Comparison of ENCODE assay signal across 14 mouse cellular contexts in the genomic region with DNA sequence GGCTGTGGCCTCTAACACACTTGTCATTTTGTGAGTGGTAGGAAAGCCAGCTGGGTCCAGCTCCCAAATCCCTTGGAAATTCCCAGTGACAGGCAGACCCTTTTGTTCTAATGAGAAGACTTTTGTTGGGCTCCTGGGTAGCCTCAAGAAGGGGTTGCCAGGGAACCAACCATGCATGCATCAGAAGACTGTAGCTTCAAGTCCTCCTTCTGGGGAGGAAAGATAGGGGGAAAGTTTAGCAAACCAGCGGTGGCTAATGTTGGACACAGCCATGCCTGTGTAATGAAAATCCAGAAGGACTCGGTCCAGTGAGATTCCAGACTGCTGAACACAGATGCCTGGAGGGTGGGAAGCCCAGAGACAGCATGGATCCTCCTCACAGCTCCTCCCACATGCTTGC.
DNase-seq lines count a peak whose midpoint lies in the region; ATAC-seq lines count a peak whose summit lies in the region.
"Had no signal": no experiment of that assay in that cellular context is flagged by ENCODE, and none has a peak within 500 bp of the region (broad histone marks: within the 10 kb centered on the region; RNA-seq: fewer than 3 reads in every experiment).

No protein-coding gene starts in this region.

- DNase-seq in cerebellum, postnatal 10 days = peak; percentile 19 to 47
- DNase-seq in cerebellum, adult 18-20 months = no peak
- DNase-seq in Muller cell, postnatal 12 days (ENCODE audit: inconsistent ontology term) = peak; percentile 5
- peak; percentile 14 to 30 for DNase-seq in layer of hippocampus, postnatal 10 days (ENCODE audit: low spot score in 2 of 2)
- DNase-seq in adrenal gland, postnatal 10 days = no peak
- no peak for DNase-seq in thymus, postnatal 36 days
- DNase-seq in liver = no peak
- DNase-seq: heart, postnatal 36 days; kidney, postnatal 25 days; lung, postnatal 14 days; thymus, adult 18-20 months had no signal

- H3K4me1 ChIP-seq in forebrain, embryonic 13.5 days = peaks cover 21% of the 10 kb centered on the region

- H3K36me3 ChIP-seq in forebrain, embryonic 13.5 days (ENCODE audit: poor library complexity, severe bottlenecking) = no peaks in the 10 kb centered on the region
- H3K36me3 ChIP-seq: neural tube, embryonic 12.5 days had no signal

- peak overlapping the region; percentile 2; the same call in 1 of the 2 replicates for H3K4me2 ChIP-seq in forebrain, embryonic 13.5 days
- H3K4me2 ChIP-seq: neural tube, embryonic 12.5 days had no signal

- 10% methylated on average over 2 of the region's 2 CpGs for WGBS in forebrain, embryonic 13.5 days

- no peaks in the 10 kb centered on the region for H3K9me3 ChIP-seq in forebrain, embryonic 13.5 days (replicated peaks)
- H3K9me3 ChIP-seq: neural tube, embryonic 12.5 days had no signal

- peak; percentile 76 for ATAC-seq in forebrain, embryonic 13.5 days
- ATAC-seq: activated CD4-positive, CD25-positive, alpha-beta regulatory T cell, adult 4 months had no signal

- H3K9ac ChIP-seq in forebrain, embryonic 13.5 days = no peak overlapping the region
- H3K9ac ChIP-seq: neural tube, embryonic 12.5 days had no signal

- no peaks in the 10 kb centered on the region for H3K27me3 ChIP-seq in forebrain, embryonic 13.5 days
- H3K27me3 ChIP-seq: neural tube, embryonic 12.5 days had no signal

- H3K4me3 ChIP-seq in forebrain, embryonic 13.5 days = no peak overlapping the region
- H3K4me3 ChIP-seq: neural tube, embryonic 12.5 days had no signal

- peak overlapping the region; percentile 75 for H3K27ac ChIP-seq in forebrain, embryonic 13.5 days
- H3K27ac ChIP-seq: neural tube, embryonic 12.5 days had no signal

Comparison
In these comparisons a context has a peak if more than half of its experiments do, and no peak if none do; other contexts are left out.
1. DNase-seq: peak in cerebellum, postnatal 10 days (2 of 2), Muller cell, postnatal 12 days (single experiment) and layer of hippocampus, postnatal 10 days (2 of 2); none in cerebellum, adult 18-20 months (0 of 2), adrenal gland, postnatal 10 days (single experiment), thymus, postnatal 36 days (0 of 2) and liver (single experiment).